Mouse (Mus musculus) heart, embryonic 14.5 days (tissue): Measurements from ENCODE around the gene Tnfrsf17. TPM values are rescaled to one million over a fixed set of nuclear protein-coding genes. Genes with fewer than 3 reads are reported as not detected.
"Not testable (repeated sequence)": the region's sequence is repeated elsewhere in the genome, so short reads cannot be mapped to it uniquely, and the experiment has no call there.

ENCODE experiments used
- ATAC-seq: fragments of 200-750 bp; cut with Nextera tagmentation; 2 replicates; pipeline ENCODE4 v1.8.0; 2017; ENCODE audit warnings: low read depth, moderate TSS enrichment; ENCODE audit not compliant: insufficient number of reproducible peaks, insufficient read depth, low FRiP score
- H3K27ac ChIP-seq, 2 experiments: fragments of 200-500 bp in 1 of 2; fragments of 300-500 bp in 1 of 2; sonication (generic) in 1 of 2; replicated peaks in 1 of 2; 2 replicates each; pipeline ENCODE4 v1.5.1; 2012 to 2014; ENCODE audit warnings: low read depth in 2 of 2, low read length in 2 of 2, control low read depth in 1 of 2, mild to moderate bottlenecking in 1 of 2, mixed read lengths in 1 of 2; ENCODE audit not compliant: control insufficient read depth in 1 of 2, insufficient read depth in 1 of 2
- H3K27me3 ChIP-seq: fragments of 300-500 bp; sonication (generic); 2 replicates; pipeline ENCODE4 v1.6.1; 2014; ENCODE audit warnings: mild to moderate bottlenecking, low read length, control low read depth; ENCODE audit not compliant: control insufficient read depth, insufficient read depth
- H3K36me3 ChIP-seq: fragments of 300-500 bp; sonication (generic); 2 replicates; pipeline ENCODE4 v1.6.1; 2014; ENCODE audit warnings: mild to moderate bottlenecking, control low read depth, low read length, mixed read lengths; ENCODE audit not compliant: control insufficient read depth, insufficient read depth
- H3K4me1 ChIP-seq, 2 experiments: fragments of 200-500 bp in 1 of 2; fragments of 300-500 bp in 1 of 2; sonication (generic) in 1 of 2; 2 replicates each; pipeline ENCODE4 v1.6.1; 2012 to 2014; ENCODE audit warnings: low read length in 2 of 2, control low read depth in 1 of 2, mixed read lengths in 1 of 2; ENCODE audit not compliant: control insufficient read depth in 2 of 2, insufficient read depth in 2 of 2
- H3K4me2 ChIP-seq: fragments of 300-500 bp; sonication (generic); 2 replicates; pipeline ENCODE4 v1.6.1; 2014; ENCODE audit warnings: mild to moderate bottlenecking, low read length
- H3K4me3 ChIP-seq, 2 experiments: fragments of 200-500 bp in 1 of 2; fragments of 300-500 bp in 1 of 2; sonication (generic) in 1 of 2; 2 replicates each; pipeline ENCODE4 v1.5.1; 2012 to 2014; ENCODE audit warnings: low read length in 2 of 2, mild to moderate bottlenecking in 2 of 2, control low read depth in 1 of 2, low read depth in 1 of 2, moderate library complexity in 1 of 2; ENCODE audit not compliant: control insufficient read depth in 1 of 2, insufficient read depth in 1 of 2
- H3K9ac ChIP-seq: fragments of 300-500 bp; sonication (generic); 2 replicates; pipeline ENCODE4 v1.6.1; 2014; ENCODE audit warnings: mild to moderate bottlenecking, low read length
- H3K9me3 ChIP-seq: fragments of 300-500 bp; sonication (generic); 2 replicates; pipeline ENCODE4 v1.6.1; 2016; ENCODE audit warnings: low read length, control low read depth; ENCODE audit not compliant: control insufficient read depth
- WGBS: fragments of 180-500 bp; shearing (Covaris S2); extraction: QIAGEN DNeasy Blood & Tissue Kit; methylation state at CpG from one replicate; pipeline ENCODE4 v1.1.7; 2014; 5-methylcytosine and 5-hydroxymethylcytosine counted together
- polyA plus RNA-seq: library from polyadenylated mRNA; unstranded; fragments of >200 nt; fragmentation: Nextera tagmentation; extraction: Ambion mirVana; gene quantifications from 2 replicates; pipeline ENCODE4 v1.2.1, GENCODE M21; 2014

Tnfrsf17 gene
- polyA plus RNA-seq, 1 experiment from 2014 or later, result not detected

DNA sequence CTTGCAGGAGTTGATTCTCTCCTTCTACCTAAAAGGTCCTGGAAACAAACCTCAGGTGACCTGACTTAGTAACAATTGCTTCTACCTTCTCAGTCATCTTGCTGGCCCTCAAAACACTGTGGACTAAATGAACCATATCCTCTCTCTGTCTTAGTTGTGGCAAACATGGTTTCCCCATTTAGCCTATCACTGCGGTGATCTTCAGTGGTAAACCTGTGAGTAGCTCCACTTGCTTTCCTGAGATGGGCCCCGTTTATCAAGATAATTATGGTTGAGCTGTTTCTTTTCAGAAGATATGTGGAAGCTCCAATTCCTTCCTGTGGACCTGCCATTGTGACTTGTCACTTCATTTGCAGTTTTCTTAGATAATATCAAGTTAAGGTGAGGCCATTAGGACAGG is 28.7 kb upstream of the Tnfrsf17 start:
- Histone ChIP-seq H3K27me3 (no peaks in the 10 kb centered on the region), H3K4me1 (no peaks in the 10 kb centered on the region), H3K9me3 (peaks cover 9% of the 10 kb centered on the region), H3K36me3 (no peaks in the 10 kb centered on the region), H3K4me2 (no peak overlapping the region), H3K9ac (no peak overlapping the region), H3K27ac (no peak overlapping the region), H3K4me3 (no peak overlapping the region)
- 78% methylated on average over 2 of the region's 2 CpGs for WGBS
- ATAC-seq, result no peak

DNA sequence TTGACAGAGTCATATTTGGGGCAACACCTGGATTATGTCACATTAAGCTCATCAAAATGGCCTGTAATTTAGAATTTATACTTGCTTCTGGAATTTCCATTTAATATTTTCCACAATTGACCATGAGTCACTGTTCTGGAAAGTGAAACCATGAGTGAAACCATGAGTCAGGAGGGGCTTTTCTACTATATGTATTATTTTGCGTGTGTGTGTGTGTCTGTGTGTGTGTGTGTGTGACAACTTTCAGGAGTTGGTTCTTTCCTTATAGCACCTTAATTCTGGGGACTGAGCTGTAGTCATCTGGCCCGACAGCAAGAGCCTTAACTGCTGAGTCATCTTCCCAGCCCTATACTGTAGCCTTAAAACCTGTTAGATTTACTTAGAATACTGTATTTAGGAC is 27.7 kb upstream of the Tnfrsf17 start:
- Histone ChIP-seq H3K36me3 (no peaks in the 10 kb centered on the region), H3K4me2 (no peak overlapping the region), H3K27me3 (no peaks in the 10 kb centered on the region), H3K4me1 (no peaks in the 10 kb centered on the region), H3K4me3 (no peak overlapping the region), H3K9me3 (peaks cover 15% of the 10 kb centered on the region), H3K27ac (no peak overlapping the region), H3K9ac (no peak overlapping the region)
- no peak for ATAC-seq
- 86% methylated on average over 2 of the region's 2 CpGs for WGBS

DNA sequence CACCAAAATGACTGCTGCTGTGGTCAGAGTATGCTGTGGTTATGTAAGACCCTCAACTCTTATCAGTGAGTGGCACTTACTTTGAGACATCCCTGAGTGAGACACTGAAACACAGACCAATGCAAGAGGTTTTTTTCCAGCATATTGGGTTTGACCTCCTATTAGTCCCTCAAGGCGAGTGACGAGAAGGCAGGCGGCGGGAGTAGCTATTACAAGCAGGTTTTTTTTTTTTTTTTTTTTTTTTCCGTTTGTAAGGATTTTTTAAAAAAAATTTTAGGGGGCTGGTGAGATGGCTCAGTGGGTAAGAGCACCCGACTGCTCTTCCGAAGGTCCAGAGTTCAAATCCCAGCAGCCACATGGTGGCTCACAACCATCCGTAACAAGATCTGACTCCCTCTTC is 24.7 kb upstream of the Tnfrsf17 start:
- H3K27ac ChIP-seq, H3K9ac ChIP-seq, ATAC-seq, H3K36me3 ChIP-seq, H3K4me2 ChIP-seq, H3K27me3 ChIP-seq, H3K4me1 ChIP-seq, H3K4me3 ChIP-seq: not testable (repeated sequence)
- H3K9me3 ChIP-seq, result peaks cover 15% of the 10 kb centered on the region
- 89% methylated on average over 7 of the region's 8 CpGs for WGBS

DNA sequence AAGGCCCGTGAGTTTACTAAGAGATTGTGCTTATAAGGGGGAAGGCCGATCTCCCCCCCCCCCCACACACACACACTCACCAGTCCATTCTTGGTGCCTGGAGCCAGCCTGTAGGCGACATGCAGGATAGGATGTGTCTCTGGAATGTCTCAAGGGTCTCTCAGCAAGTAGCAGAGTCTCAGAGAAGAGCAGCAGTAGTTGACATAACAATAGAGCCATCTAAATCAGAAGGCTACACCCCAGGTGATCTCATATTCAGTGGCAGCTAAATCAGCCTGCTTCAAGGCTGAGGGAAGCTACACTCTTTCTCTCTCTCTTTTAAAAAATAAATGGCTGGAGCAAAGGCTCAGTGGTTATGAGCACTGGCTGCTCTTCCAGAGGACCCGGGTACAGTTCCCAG is 18.0 kb upstream of the Tnfrsf17 start:
- not testable (repeated sequence) for H3K4me3 ChIP-seq, ATAC-seq, H3K9me3 ChIP-seq, H3K4me2 ChIP-seq, H3K27ac ChIP-seq, H3K36me3 ChIP-seq, H3K9ac ChIP-seq, H3K27me3 ChIP-seq, H3K4me1 ChIP-seq
- 75% methylated on average over 4 of the region's 4 CpGs for WGBS

DNA sequence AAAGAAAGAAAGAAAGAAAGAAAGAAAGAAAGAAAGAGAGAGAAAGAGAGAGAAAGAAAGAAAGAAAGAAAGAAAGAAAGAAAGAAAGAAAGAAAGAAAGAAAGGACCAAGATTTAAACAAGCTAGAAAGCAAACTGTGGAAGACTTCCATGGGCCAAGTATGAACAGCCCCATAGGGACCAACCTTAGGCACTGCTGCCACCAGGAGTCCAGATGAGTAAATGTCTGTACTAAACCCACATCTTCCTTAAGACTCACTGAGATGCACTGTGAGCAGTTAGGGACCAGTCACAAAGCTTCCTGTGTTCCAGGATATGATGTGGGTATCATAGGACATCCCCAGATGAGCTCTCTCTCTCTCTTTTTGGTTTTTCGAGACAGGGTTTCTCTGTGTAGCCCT is 15.9 kb upstream of the Tnfrsf17 start:
- H3K27me3 ChIP-seq, ATAC-seq, H3K4me1 ChIP-seq, H3K4me3 ChIP-seq, H3K9me3 ChIP-seq, H3K9ac ChIP-seq, H3K4me2 ChIP-seq, H3K36me3 ChIP-seq, H3K27ac ChIP-seq: not testable (repeated sequence)
- WGBS, result 69% methylated on average over 1 of the region's 1 CpGs

DNA sequence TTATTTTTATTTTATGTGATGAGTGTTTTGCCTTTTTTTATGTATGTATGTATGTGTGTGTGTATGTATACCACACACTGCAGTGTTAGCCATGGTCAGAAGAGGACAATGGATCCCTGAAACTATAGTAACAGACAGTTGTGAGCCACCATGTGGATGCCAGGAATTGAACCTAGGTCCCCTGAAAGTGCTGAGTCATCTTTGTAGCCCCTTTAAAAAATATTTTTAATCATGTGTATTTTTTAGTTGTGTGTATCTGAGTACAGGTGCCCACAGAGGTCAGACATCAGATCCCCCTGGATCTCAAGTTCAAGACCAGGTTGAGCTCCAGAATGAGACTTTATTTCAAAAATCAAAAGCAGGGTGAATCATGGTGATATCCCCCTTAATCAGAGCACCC is 9.9 kb upstream of the Tnfrsf17 start:
- no peak overlapping the region for H3K4me2 ChIP-seq
- no peak overlapping the region for H3K4me3 ChIP-seq
- no peaks in the 10 kb centered on the region for H3K4me1 ChIP-seq
- no peak overlapping the region for H3K9ac ChIP-seq
- no peaks in the 10 kb centered on the region for H3K27me3 ChIP-seq
- no peak overlapping the region for H3K27ac ChIP-seq
- ATAC-seq, result no peak
- H3K36me3 ChIP-seq, result no peaks in the 10 kb centered on the region
- H3K9me3 ChIP-seq, result no peaks in the 10 kb centered on the region

DNA sequence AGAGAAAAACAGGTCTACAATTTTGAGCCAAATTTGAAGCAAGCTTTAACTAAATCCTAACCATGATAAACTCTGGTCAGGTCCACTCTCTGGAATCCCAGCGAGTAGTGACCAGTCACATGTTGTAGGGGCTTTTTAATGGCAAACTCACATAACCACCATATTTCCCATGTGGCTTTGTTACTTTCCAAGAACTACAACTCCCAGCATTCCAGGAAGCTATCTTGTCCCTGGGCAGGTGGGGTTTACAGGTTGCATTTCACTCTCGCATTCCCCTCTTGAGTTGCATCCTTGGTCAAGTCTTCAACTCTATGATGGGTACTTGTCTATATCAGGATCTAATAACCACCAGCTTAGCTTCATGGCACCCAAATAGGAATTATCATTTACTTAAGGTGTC is 8.1 kb upstream of the Tnfrsf17 start:
- Histone ChIP-seq H3K4me2 (no peak overlapping the region), H3K9me3 (no peaks in the 10 kb centered on the region), H3K4me3 (no peak overlapping the region), H3K9ac (no peak overlapping the region), H3K36me3 (no peaks in the 10 kb centered on the region), H3K27ac (no peak overlapping the region), H3K4me1 (peaks cover 2 to 5% of the 10 kb centered on the region in 2 experiments; a peak in 2 of 4 replicates), H3K27me3 (no peaks in the 10 kb centered on the region)
- ATAC-seq, result no peak
- WGBS, result 79% methylated on average over 2 of the region's 2 CpGs

DNA sequence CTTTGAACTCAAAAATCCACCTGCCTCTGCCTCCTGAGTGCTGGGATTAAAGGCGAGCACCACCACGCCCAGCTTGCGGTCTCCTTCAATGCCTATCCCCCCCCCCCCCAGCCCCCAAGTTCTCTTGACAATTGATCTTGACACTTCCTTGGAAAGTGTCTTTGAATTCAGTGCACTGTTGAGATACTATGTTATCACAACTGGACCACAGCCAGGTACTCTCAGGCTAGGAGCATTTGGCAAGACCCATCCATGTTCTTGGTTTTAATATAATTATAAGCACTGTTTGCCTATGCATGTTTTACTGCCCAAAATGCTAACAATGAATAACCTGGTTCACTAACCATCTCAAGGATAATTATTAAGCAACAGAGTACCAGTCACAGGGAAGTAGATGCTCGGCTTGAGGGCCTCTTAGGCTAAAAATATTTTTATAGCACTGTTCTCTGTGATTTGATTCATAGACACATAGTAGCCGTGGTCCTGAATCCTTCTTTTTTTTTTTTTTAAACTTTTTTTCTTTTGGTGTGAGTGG is 2.2 kb downstream of the Tnfrsf17 start:
- no peak overlapping the region for H3K4me3 ChIP-seq
- no peak overlapping the region for H3K27ac ChIP-seq
- no peaks in the 10 kb centered on the region for H3K36me3 ChIP-seq
- ATAC-seq, result no peak
- H3K4me2 ChIP-seq, result no peak overlapping the region
- H3K9me3 ChIP-seq, result no peaks in the 10 kb centered on the region
- 45% methylated on average over 5 of the region's 5 CpGs for WGBS
- no peak overlapping the region for H3K9ac ChIP-seq
- H3K4me1 ChIP-seq, result peaks cover 2 to 4% of the 10 kb centered on the region in 2 experiments; a peak in 2 of 4 replicates
- no peaks in the 10 kb centered on the region for H3K27me3 ChIP-seq
